Mouse (Mus musculus) liver, postnatal 0 days (tissue): ENCODE results near the gene Nfkbib.

ENCODE experiments used
- CTCF ChIP-seq: sonication (generic); IDR thresholded peaks from 2 replicates; pipeline ENCODE4 v1.5.1; 2016; ENCODE audit warnings: antibody characterized with exemption, low read depth
- EP300 ChIP-seq: IDR thresholded peaks from 2 replicates; pipeline ENCODE4 v1.6.1; 2016; ENCODE audit warnings: antibody characterized with exemption, low read depth, mild to moderate bottlenecking

- no peak for TF ChIP-seq CTCF
- TF ChIP-seq EP300 = no peak
These were observed 47.7 kb downstream of the Nfkbib start for GRCm38 (mm10) chr7:28719650-28720049.
